Mouse (Mus musculus) midbrain, embryonic 12.5 days (tissue): ENCODE data around the gene Grik2. TPM values are rescaled to one million over a fixed set of nuclear protein-coding genes. Genes with fewer than 3 reads are reported as not detected.

Experiments used
- ATAC-seq: fragments of 200-750 bp; cut with Nextera tagmentation; 2 replicates; pipeline ENCODE4 v1.8.0; 2017; ENCODE audit warnings: low read depth, moderate TSS enrichment, moderate library complexity; ENCODE audit not compliant: low FRiP score
- H3K27ac ChIP-seq: fragments of 300-500 bp; sonication (generic); replicated peaks from 2 replicates; pipeline ENCODE4 v1.5.1; 2016; ENCODE audit warnings: mild to moderate bottlenecking
- H3K27me3 ChIP-seq: fragments of 300-500 bp; sonication (generic); 2 replicates; pipeline ENCODE4 v1.6.1; 2016; ENCODE audit warnings: mild to moderate bottlenecking
- H3K36me3 ChIP-seq: fragments of 300-500 bp; sonication (generic); 2 replicates; pipeline ENCODE4 v1.6.1; 2016
- H3K4me1 ChIP-seq: fragments of 300-500 bp; sonication (generic); 2 replicates; pipeline ENCODE4 v1.6.1; 2016
- H3K4me2 ChIP-seq: fragments of 300-500 bp; sonication (generic); replicated peaks from 2 replicates; pipeline ENCODE4 v1.6.1; 2016; ENCODE audit warnings: mild to moderate bottlenecking, moderate library complexity
- H3K4me3 ChIP-seq: fragments of 300-500 bp; sonication (generic); 2 replicates; pipeline ENCODE4 v1.5.1; 2016; ENCODE audit warnings: mild to moderate bottlenecking
- H3K9ac ChIP-seq: fragments of 300-500 bp; sonication (generic); replicated peaks from 2 replicates; pipeline ENCODE4 v1.6.1; 2016; ENCODE audit warnings: mild to moderate bottlenecking, moderate library complexity
- H3K9me3 ChIP-seq: fragments of 300-500 bp; sonication (generic); 2 replicates; pipeline ENCODE4 v1.6.1; 2016; ENCODE audit warnings: mild to moderate bottlenecking
- WGBS: fragments of 180-500 bp; shearing (Covaris S2); methylation state at CpG from one replicate; pipeline ENCODE4 v1.1.7; 2016; 5-methylcytosine and 5-hydroxymethylcytosine counted together
- polyA plus RNA-seq: library from polyadenylated mRNA; unstranded; fragments of >200 nt; fragmentation: Nextera tagmentation; extraction: Ambion mirVana; gene quantifications from 2 replicates; pipeline ENCODE4 v1.2.1, GENCODE M21; 2016

Gene Grik2
- polyA plus RNA-seq, 1 experiment from 2014 or later: 20.2 TPM

DNA sequence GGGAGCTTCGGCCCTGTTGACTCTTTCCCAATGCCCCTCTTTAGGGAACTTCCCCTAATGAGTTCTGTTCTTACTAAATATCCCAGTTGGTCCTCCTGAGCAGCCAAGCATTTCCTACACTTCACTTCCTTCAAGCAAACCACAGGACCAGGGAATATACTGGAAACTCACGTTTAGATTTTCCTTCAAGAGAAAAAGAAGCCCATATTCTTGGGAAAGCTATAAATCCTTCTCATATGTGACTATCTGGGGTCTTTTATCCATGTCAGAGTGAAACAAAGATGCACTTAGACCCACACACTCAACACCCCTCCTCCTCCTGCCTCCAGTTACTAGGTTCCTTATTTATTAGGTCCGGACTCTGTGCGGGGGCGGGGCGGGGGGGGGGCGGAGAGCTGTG, 6.5 kb downstream of the Grik2 start:
- peak overlapping the region; percentile 67 for H3K9ac ChIP-seq
- peak overlapping the region; percentile 89; the same call in 1 of the 2 replicates for H3K27ac ChIP-seq
- peak overlapping the region; percentile 49 for H3K4me3 ChIP-seq
- H3K36me3 ChIP-seq: no peaks in the 10 kb centered on the region
- no peaks in the 10 kb centered on the region for H3K9me3 ChIP-seq
- H3K4me1 ChIP-seq: peaks cover 34% of the 10 kb centered on the region
- WGBS: 6% methylated on average over 7 of the region's 7 CpGs
- peak overlapping the region; percentile 71 for H3K4me2 ChIP-seq
- no peak for ATAC-seq
- no peaks in the 10 kb centered on the region for H3K27me3 ChIP-seq

DNA sequence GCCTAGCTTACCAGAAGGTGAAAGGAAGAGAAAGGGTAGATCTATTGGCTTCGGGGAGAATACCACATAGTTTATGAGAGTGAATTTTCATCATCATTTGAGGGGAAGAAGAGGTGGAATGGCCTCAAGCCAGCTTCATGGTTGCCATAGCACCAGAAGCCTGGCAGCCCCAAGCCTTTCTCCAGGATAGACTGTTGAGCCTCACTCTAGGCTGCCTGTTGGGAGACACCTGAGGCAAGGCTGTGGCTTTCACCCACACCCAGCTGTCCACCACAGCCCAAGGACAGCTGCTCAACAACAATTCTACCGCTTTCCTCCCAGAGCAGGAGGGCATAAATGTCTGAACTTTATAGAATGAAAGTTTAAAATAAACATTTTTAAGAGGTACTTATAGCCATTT, 8.1 kb downstream of the Grik2 start:
- Histone ChIP-seq H3K9me3 (no peaks in the 10 kb centered on the region), H3K4me1 (peaks cover 32% of the 10 kb centered on the region), H3K36me3 (no peaks in the 10 kb centered on the region), H3K27me3 (no peaks in the 10 kb centered on the region), H3K27ac (no peak overlapping the region), H3K4me2 (0 out of 2 replicates have a peak overlapping the region, but pooled peaks have one; percentile 17), H3K9ac (no peak overlapping the region), H3K4me3 (no peak overlapping the region)
- WGBS: 65% methylated on average over 2 of the region's 2 CpGs
- ATAC-seq: no peak

DNA sequence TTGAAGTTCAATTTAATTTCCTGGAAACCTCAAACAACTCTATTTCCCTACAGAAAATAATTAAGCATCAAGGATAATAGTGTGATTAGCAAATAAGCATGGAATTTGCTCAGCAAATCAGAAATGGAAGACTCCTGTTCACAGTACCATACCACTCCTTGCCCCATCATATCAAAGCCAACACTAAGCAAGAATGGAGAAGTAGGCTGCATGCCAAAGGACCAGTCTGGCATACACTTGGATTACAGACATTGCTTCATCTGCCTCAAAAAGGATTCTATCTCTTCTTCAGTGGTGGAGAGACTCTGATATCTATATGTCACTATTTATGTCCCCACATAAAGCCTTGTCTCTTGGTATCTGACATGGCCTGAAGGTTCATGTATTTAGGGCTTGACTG, 19.7 kb downstream of the Grik2 start:
- no peaks in the 10 kb centered on the region for H3K9me3 ChIP-seq
- no peaks in the 10 kb centered on the region for H3K36me3 ChIP-seq
- no peak overlapping the region for H3K4me2 ChIP-seq
- no peak overlapping the region for H3K4me3 ChIP-seq
- H3K9ac ChIP-seq: no peak overlapping the region
- 0 out of 2 replicates have a peak, but pooled peaks have one; percentile 19 for ATAC-seq
- no peaks in the 10 kb centered on the region for H3K27me3 ChIP-seq
- H3K4me1 ChIP-seq: no peaks in the 10 kb centered on the region
- no peak overlapping the region for H3K27ac ChIP-seq

DNA sequence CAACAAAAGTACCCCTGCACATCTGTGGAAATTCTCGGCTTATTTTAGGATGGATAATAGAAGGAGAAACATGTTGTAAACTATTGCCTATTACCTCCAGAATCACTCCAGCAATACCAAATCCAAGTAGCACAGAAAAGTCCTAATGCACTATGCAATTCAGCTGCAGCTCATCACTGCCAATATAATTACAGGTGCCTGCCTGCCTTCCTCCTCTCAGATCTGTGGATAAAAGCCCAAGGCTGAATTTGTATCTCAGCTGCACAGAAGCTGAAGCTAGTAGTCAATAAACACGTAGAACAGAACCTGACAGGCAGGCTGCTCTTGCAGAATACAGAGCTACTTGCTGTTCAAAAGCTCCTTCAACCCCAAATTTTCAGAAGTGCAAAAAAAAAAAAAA, 21.0 kb downstream of the Grik2 start:
- Histone ChIP-seq H3K9me3 (no peaks in the 10 kb centered on the region), H3K4me2 (no peak overlapping the region), H3K4me1 (no peaks in the 10 kb centered on the region), H3K27me3 (no peaks in the 10 kb centered on the region), H3K4me3 (no peak overlapping the region), H3K27ac (no peak overlapping the region), H3K9ac (no peak overlapping the region), H3K36me3 (no peaks in the 10 kb centered on the region)
- WGBS: 74% methylated on average over 2 of the region's 2 CpGs
- ATAC-seq: no peak

DNA sequence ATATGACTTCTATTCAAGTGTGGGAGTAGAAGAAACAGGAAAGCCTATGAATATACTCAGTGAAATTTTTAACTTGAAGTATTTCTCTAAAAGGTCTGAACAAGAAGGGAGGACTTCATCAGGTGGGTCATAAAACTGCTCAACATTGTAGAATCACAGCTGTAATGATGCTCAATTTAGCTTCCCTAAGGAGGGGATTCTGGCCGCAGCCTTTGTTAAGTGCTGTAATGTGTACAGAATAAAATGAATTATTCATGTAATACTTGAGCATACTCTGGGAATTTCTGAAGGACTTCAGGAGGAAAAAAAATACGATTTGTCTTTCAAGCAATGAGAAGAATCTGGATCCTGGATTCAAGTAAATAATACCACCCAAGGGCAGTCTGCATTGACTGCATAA, 26.0 kb downstream of the Grik2 start:
- no peaks in the 10 kb centered on the region for H3K36me3 ChIP-seq
- no peak overlapping the region for H3K4me2 ChIP-seq
- no peak overlapping the region for H3K27ac ChIP-seq
- H3K4me3 ChIP-seq: no peak overlapping the region
- H3K4me1 ChIP-seq: no peaks in the 10 kb centered on the region
- no peak overlapping the region for H3K9ac ChIP-seq
- H3K9me3 ChIP-seq: no peaks in the 10 kb centered on the region
- 48% methylated on average over 2 of the region's 2 CpGs for WGBS
- ATAC-seq: peak; percentile 60; the same call in 1 of the 2 replicates
- H3K27me3 ChIP-seq: no peaks in the 10 kb centered on the region

DNA sequence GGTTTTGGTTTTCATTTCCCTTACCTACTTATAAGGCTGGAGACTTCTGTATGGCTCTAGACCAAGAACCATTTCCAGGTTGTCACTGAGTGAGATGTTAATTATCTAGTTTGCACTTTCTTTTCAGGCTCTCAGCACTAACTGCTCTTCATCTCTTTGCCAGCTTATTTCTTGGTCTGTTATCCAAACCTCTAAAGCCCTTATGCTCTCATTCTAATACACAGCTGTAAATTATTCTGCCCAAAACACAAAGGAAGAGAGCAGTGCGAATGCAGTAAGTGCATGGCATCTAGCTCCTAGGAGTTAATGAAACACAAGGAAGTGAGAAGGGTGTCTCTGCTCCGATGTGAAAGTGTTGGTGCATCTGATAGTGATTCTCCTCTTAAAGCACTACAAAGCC, 36.8 kb downstream of the Grik2 start:
- Histone ChIP-seq H3K4me1 (no peaks in the 10 kb centered on the region), H3K27ac (no peak overlapping the region), H3K4me2 (no peak overlapping the region), H3K27me3 (no peaks in the 10 kb centered on the region), H3K9me3 (no peaks in the 10 kb centered on the region), H3K36me3 (no peaks in the 10 kb centered on the region), H3K9ac (no peak overlapping the region), H3K4me3 (no peak overlapping the region)
- 71% methylated on average over 2 of the region's 2 CpGs for WGBS
- no peak for ATAC-seq

DNA sequence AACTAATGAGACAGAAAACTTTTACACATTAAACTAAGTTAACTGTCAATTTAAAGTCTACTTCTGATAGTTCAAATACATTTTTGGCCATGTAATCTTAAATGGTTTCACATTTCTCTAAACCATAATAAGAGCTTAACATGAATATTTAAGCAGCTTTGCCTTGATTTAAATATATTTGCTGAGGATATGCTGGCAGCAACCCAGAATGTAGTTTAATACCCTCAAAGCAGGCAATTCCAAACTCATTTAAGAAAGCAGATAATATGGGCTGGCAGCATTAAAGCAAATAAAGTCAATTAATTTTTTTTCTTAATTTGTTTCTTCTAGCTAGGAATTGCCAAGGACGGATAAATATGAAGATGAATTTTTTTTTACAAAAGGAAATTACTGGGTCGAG, 56.7 kb downstream of the Grik2 start:
- WGBS: 83% methylated on average over 2 of the region's 2 CpGs
- Histone ChIP-seq H3K27me3 (no peaks in the 10 kb centered on the region), H3K9ac (no peak overlapping the region), H3K4me2 (no peak overlapping the region), H3K4me1 (0 out of 2 replicates have a peak, but pooled peaks cover 2% of the 10 kb centered on the region), H3K27ac (no peak overlapping the region), H3K9me3 (no peaks in the 10 kb centered on the region), H3K4me3 (no peak overlapping the region), H3K36me3 (no peaks in the 10 kb centered on the region)
- no peak for ATAC-seq

DNA sequence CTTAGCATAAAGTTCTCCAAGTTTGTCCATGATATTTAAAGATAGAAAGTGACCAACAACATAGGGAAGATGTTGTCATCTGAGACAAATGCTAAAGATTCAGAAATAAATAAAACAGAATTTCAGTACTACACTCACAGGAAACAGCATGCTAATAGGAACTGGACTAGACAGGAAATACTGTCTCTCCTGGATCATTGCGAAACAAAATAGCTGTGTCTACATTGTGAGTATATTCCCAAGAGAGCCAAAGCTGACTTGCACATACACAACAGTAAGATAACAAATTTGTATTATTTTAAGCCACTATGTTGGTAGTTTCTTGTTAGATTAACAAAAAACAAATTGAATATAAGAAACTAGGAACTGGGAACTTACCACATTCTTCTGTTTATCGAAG, 64.9 kb downstream of the Grik2 start:
- Histone ChIP-seq H3K4me2 (no peak overlapping the region), H3K36me3 (no peaks in the 10 kb centered on the region), H3K9ac (no peak overlapping the region), H3K4me3 (no peak overlapping the region), H3K9me3 (no peaks in the 10 kb centered on the region), H3K4me1 (no peaks in the 10 kb centered on the region), H3K27me3 (no peaks in the 10 kb centered on the region), H3K27ac (no peak overlapping the region)
- no peak for ATAC-seq
- 90% methylated on average over 2 of the region's 2 CpGs for WGBS

DNA sequence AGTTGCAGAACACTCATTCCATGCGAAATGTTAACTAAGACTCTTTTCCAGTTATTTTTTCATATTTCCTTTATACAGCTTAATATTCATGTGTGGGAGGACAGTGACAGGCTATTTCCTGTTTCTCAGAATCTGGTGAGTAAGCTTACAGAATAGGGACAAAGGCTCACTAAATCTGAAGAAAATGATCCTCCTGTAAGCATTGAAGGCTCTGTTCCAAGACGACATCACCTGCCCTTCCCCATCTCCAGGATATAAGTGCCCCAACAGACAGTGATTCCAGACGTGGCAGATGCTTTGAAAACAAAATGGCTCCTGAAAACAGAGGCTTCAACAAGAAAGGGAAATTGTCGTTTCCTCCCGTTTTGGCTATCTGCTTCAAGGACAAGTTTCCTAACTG, 71.7 kb downstream of the Grik2 start:
- no peak for ATAC-seq
- H3K9ac ChIP-seq: no peak overlapping the region
- 81% methylated on average over 5 of the region's 5 CpGs for WGBS

DNA sequence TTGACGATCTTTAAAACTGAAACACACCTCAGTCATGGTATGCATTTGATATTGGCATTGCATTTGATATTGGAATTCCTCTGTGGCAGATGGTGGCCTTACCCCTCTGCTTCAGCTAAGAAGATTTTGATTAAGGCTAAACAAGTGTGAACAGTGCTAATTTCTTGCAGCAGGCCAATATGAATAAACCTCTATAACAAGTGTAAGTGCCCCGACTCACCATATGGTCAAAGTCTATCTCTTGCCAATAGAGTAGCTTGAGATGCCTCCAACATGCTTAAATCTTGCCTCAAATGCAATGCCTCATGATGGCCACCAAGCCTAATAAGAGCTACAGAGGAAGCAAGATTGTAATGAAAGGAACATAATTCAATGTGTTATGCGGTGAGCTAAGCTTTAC, 78.8 kb downstream of the Grik2 start:
- 86% methylated on average over 3 of the region's 3 CpGs for WGBS
- no peak overlapping the region for H3K27ac ChIP-seq
- no peak overlapping the region for H3K9ac ChIP-seq
- no peaks in the 10 kb centered on the region for H3K4me1 ChIP-seq
- H3K27me3 ChIP-seq: no peaks in the 10 kb centered on the region
- H3K36me3 ChIP-seq: no peaks in the 10 kb centered on the region
- no peak for ATAC-seq
- H3K4me3 ChIP-seq: no peak overlapping the region
- no peak overlapping the region for H3K4me2 ChIP-seq
- H3K9me3 ChIP-seq: no peaks in the 10 kb centered on the region

More for the DNA sequence above, 71.7 kb downstream of the Grik2 start:
- Histone ChIP-seq H3K36me3 (no peaks in the 10 kb centered on the region), H3K9me3 (no peaks in the 10 kb centered on the region), H3K4me3 (no peak overlapping the region), H3K4me2 (no peak overlapping the region), H3K27ac (no peak overlapping the region), H3K27me3 (no peaks in the 10 kb centered on the region), H3K4me1 (no peaks in the 10 kb centered on the region)

DNA sequence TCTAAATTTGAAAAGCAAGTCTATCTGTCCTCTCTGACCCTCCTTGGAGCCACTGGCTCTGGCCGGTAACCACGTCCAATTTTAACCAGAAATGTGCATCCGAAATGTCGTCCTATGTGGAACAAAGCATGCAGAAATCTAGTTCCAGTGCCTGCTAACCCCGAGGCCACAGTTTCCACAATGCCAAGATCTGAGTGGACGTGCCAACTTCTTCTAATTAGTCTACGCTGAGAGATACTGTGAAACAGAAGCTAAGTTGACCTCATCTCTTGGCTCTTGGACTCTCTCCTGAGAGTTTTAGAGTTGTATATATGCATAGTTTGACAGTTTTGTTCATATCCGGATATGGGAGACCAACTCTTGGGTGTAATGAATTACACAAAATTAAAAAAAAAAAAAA, 84.1 kb downstream of the Grik2 start:
- H3K36me3 ChIP-seq: no peaks in the 10 kb centered on the region

DNA sequence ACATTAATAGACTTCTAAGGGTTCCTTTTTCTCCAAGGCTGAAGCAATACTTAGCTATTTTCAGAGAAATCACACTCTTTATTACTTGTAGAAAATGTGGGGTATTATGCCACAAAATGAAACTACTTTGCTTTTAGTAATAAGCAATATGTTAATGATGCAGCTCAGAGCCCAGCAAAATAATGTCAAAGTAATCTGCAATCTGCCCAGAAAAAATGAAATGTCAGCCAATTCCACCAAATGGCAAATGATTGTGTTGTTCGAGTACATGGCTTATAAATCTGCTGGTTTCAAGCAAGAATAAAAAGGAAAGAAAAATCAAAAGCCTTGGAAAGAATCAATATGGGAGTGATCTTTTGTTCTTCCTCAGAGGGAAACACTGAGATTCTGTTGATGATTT, 136.2 kb downstream of the Grik2 start:
- no peak overlapping the region for H3K4me3 ChIP-seq
- H3K9ac ChIP-seq: no peak overlapping the region
- no peak overlapping the region for H3K27ac ChIP-seq
- WGBS: 68% methylated on average over 1 of the region's 1 CpGs
- no peak for ATAC-seq
- H3K4me1 ChIP-seq: no peaks in the 10 kb centered on the region
- H3K36me3 ChIP-seq: no peaks in the 10 kb centered on the region
- H3K4me2 ChIP-seq: no peak overlapping the region
- H3K9me3 ChIP-seq: no peaks in the 10 kb centered on the region
- no peaks in the 10 kb centered on the region for H3K27me3 ChIP-seq

More for the DNA sequence above, 84.1 kb downstream of the Grik2 start:
- 95% methylated on average over 8 of the region's 8 CpGs for WGBS
- Histone ChIP-seq H3K27ac (no peak overlapping the region), H3K4me2 (no peak overlapping the region), H3K4me1 (no peaks in the 10 kb centered on the region), H3K27me3 (no peaks in the 10 kb centered on the region), H3K9ac (no peak overlapping the region), H3K9me3 (no peaks in the 10 kb centered on the region), H3K4me3 (no peak overlapping the region)
- no peak for ATAC-seq

DNA sequence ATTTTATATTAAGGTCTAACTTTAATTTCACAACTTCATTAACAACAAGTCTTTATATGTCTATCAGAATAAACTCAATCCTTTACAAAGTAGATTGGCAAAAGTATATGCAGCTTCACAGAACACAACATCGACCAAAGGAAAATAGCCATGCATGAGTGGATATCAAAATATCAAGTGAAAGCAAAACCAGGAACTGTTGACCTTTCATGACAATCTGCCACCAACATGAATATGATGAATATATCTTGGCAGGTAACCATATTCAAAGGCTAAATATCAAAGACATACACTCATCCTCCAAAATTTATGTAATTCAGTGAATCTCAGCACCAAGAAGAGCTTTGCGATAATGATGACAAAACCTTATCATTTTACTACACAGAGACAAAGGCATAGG, 141.4 kb downstream of the Grik2 start:
- no peak overlapping the region for H3K4me3 ChIP-seq
- no peak overlapping the region for H3K27ac ChIP-seq
- no peaks in the 10 kb centered on the region for H3K27me3 ChIP-seq
- H3K9ac ChIP-seq: no peak overlapping the region
- no peaks in the 10 kb centered on the region for H3K36me3 ChIP-seq
- no peak for ATAC-seq
- no peak overlapping the region for H3K4me2 ChIP-seq
- 93% methylated on average over 2 of the region's 2 CpGs for WGBS
- no peaks in the 10 kb centered on the region for H3K4me1 ChIP-seq
- no peaks in the 10 kb centered on the region for H3K9me3 ChIP-seq
